Mouse (Mus musculus) neural tube, postnatal 0 days (tissue): Measurements from ENCODE around the gene Chtf18. TPM values are rescaled to one million over a fixed set of nuclear protein-coding genes. Genes with fewer than 3 reads are reported as not detected.

Source experiments
- microRNA-seq: library from miRNA; unstranded; fragments of <30 nt; microRNA quantifications from one replicate; pipeline ENCODE4, GENCODE M21; 2016
- polyA plus RNA-seq: library from polyadenylated mRNA; unstranded; fragments of >200 nt; fragmentation: Nextera tagmentation; extraction: Ambion mirVana; gene quantifications from 2 replicates; pipeline ENCODE4 v1.2.1, GENCODE M21; 2015

Chtf18 gene
- 3.3 and 3.6 TPM in 2 replicates for polyA plus RNA-seq

DNA sequence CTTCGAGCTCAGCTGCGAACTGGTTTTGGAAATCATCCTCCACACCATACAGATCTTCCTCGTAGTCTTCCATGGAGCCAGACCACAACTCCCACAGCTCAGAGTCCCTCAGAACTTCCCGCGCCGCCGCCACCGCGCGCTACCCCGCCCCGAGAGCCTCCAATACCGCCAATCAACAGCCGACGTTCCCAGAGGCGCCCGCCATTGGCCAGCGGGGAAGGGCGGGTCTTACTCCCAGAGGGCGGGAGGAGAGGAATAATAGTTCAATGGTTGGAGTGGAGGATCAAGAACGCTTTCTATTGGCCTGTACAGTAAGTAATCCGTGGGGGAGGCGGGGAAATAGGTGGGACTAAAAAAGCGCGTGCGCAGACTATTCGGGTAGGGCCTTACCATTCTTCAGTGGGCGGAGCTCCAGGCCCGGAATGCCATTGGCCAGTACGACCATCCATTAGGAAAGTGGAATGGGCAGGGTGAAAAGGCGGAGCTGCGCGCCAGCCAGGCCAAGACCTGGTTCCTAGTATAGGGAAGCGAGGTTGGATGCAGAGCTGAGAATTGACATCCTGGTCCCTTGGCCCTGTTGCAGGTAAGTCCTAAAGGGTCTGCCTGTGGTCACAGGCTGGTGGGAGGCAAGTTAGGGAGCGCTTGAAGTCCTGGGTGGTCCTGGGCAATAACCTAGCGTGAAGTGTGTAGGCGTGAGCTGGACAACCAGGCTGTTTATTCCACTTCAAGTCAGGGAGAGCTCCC, at the start of gene Chtf18, which contains the start of gene Rpusd1:
TSS of gene Chtf18 (minus strand) at position 155 of the 744 bp plus-strand sequence.
TSS of gene Rpusd1 (plus strand) at position 406 of the 744 bp plus-strand sequence.

DNA sequence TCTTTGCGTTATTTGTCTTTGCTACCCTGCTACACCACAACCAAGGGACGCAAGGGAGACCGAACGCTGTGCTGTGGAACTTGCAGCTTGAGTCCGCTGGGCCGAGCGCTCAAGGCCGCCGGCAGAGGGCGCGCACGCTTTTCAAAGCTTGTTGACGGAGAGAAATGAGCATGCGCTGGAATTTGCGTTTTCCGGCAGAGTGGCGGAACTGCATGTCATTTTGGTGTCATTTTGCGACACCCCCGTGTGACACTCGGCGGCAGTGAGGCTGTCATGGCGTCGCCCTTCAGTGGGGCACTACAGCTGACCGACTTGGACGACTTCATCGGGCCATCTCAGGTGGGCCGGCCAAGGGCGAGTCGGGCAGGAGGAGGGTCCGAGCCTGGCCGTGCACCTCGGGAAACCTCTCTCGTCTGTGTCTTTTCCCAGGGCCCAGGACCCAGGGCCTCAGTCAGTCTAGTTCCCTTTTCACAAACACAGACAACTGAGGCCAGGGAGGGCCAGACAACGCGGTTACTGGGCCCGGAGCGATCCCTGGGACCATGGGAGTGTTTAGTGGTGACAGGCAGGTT, 46.4 kb upstream of the Chtf18 start, which contains the start of gene Narfl:
TSS of gene Narfl (plus strand) at position 228 of the 572 bp plus-strand sequence.

GRCm38 (mm10) chr17:25754241-25754640, 27.0 kb upstream of the Chtf18 start, which contains the start of gene Msln:
Gene Msln, minus strand, starts transcription at chr17:25754378.

GRCm38 (mm10) chr17:25735745-25736144, 8.5 kb upstream of the Chtf18 start, which contains the start of gene Mslnl:
Gene Mslnl, plus strand, starts transcription at chr17:25736042.

GRCm38 (mm10) chr17:25716711-25717637, 10.2 kb downstream of the Chtf18 start, which contains the start of gene Gng13:
Gene Gng13, plus strand, starts transcription at chr17:25717171.

Small RNA genes lying within 50 kb of the gene (microRNA-seq; reads per million reads assigned to microRNA genes)
- not detected for gene Gm25083

Other genes starting within 250 kb of the Chtf18 start
- gene Sstr5, start 230.1 kb downstream of the Chtf18 start, polyA plus RNA-seq: 1.1 TPM in 2 replicates
- gene Sox8, start 156.7 kb downstream of the Chtf18 start, polyA plus RNA-seq: 41.4 and 42.9 TPM in 2 replicates
- 26.5 and 30.9 TPM in 2 replicates for gene Lmf1, start 148.3 kb downstream of the Chtf18 start, polyA plus RNA-seq
- gene Gng13, start 10.2 kb downstream of the Chtf18 start, polyA plus RNA-seq: 25.0 and 25.7 TPM in 2 replicates
- gene Rpusd1, start 251 bp upstream of the Chtf18 start, polyA plus RNA-seq: 28.2 and 33.0 TPM in 2 replicates
- gene Mslnl, start 8.6 kb upstream of the Chtf18 start, polyA plus RNA-seq: not detected in 2 replicates
- 4.9 and 9.2 TPM in 2 replicates for gene Msln, start 27.0 kb upstream of the Chtf18 start, polyA plus RNA-seq
- gene Narfl, start 46.4 kb upstream of the Chtf18 start, polyA plus RNA-seq: 22.1 and 26.8 TPM in 2 replicates
- 239 and 280 TPM in 2 replicates for gene Haghl, start 58.3 kb upstream of the Chtf18 start, polyA plus RNA-seq
- gene Ccdc78, start 59.2 kb upstream of the Chtf18 start, polyA plus RNA-seq: 0.57 and 0.65 TPM in 2 replicates
- 114 and 116 TPM in 2 replicates for gene Fam173a, start 65.5 kb upstream of the Chtf18 start, polyA plus RNA-seq
- 3.6 and 5.2 TPM in 2 replicates for gene AC134908.4, start 68.2 kb upstream of the Chtf18 start, polyA plus RNA-seq
- gene Metrn, start 69.7 kb upstream of the Chtf18 start, polyA plus RNA-seq: 120 and 140 TPM in 2 replicates
- gene Fbxl16, start 81.7 kb upstream of the Chtf18 start, polyA plus RNA-seq: 55.3 and 58.9 TPM in 2 replicates
- gene Wdr24, start 96.2 kb upstream of the Chtf18 start, polyA plus RNA-seq: 21.0 and 21.7 TPM in 2 replicates
- 37.1 and 44.5 TPM in 2 replicates for gene Jmjd8, start 101.4 kb upstream of the Chtf18 start, polyA plus RNA-seq
- gene Stub1, start 106.0 kb upstream of the Chtf18 start, polyA plus RNA-seq: 354 and 408 TPM in 2 replicates
- gene Rhbdl1, start 109.9 kb upstream of the Chtf18 start, polyA plus RNA-seq: 89.7 and 104 TPM in 2 replicates
- gene Gm20683, start 114.3 kb upstream of the Chtf18 start, polyA plus RNA-seq: 13.1 and 18.9 TPM in 2 replicates
- gene Rhot2, start 117.4 kb upstream of the Chtf18 start, polyA plus RNA-seq: 13.5 and 19.5 TPM in 2 replicates
- gene Wdr90, start 134.1 kb upstream of the Chtf18 start, polyA plus RNA-seq: 9.4 and 12.7 TPM in 2 replicates
- 64.6 and 66.2 TPM in 2 replicates for gene Mcrip2, start 141.3 kb upstream of the Chtf18 start, polyA plus RNA-seq
- gene Mettl26, start 147.7 kb upstream of the Chtf18 start, polyA plus RNA-seq: 81.0 and 83.3 TPM in 2 replicates
- 0.27 and 0.46 TPM in 2 replicates for gene Wfikkn1, start 153.4 kb upstream of the Chtf18 start, polyA plus RNA-seq
- 37.8 and 40.6 TPM in 2 replicates for gene Rab40c, start 192.3 kb upstream of the Chtf18 start, polyA plus RNA-seq
- 60.7 and 77.8 TPM in 2 replicates for gene Pigq, start 217.5 kb upstream of the Chtf18 start, polyA plus RNA-seq
- gene Nhlrc4, start 217.5 kb upstream of the Chtf18 start, polyA plus RNA-seq: not detected in 2 replicates
- gene A930017K11Rik, start 225.1 kb upstream of the Chtf18 start, polyA plus RNA-seq: 0.19 TPM in 1 of 2 replicates, not detected in the other